Comparison of ENCODE assay signal across 17 mouse cellular contexts in the genomic region with DNA sequence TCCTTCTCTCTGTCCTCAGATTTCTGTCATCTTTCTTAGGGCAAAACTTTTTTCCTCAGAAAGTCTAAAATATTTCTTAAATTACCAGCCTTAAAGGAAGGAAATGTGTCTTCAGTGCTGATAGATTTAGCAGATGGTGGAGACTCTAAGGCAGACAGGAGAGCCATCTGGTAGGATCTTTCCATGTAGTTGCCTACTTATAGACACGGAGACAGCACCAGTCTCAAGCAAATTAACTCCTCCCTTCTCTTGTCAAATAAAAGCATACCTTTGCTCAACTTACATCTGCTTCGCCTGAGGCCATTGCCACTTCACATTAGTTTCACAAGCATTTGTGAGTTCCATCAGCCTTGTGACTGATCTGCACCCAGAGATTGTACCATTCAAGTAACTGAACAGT. TPM values are rescaled to one million over a fixed set of nuclear protein-coding genes. Genes with fewer than 3 reads are reported as not detected.
A peak's percentile ranks its signal among the peaks of the same experiment; 100 is the strongest.
DNase-seq lines count a peak whose midpoint lies in the region; ATAC-seq and TF ChIP-seq lines count a peak whose summit lies in the region.
"Had no signal": no experiment of that assay in that cellular context is flagged by ENCODE, and none has a peak within 500 bp of the region (broad histone marks: within the 10 kb centered on the region; RNA-seq: fewer than 3 reads in every experiment).

No protein-coding gene starts in this region.

- no peak overlapping the region for H3K27ac ChIP-seq in forebrain, embryonic 16.5 days (ENCODE audit: low read length)
- H3K27ac ChIP-seq in forebrain, embryonic 10.5 days, result no peak overlapping the region
- H3K27ac ChIP-seq in left cerebral cortex, adult 2 months, result no peak overlapping the region
- H3K27ac ChIP-seq in hindbrain, embryonic 16.5 days (ENCODE audit: low read depth, low read length), result no peak overlapping the region
- H3K27ac ChIP-seq: hindbrain, embryonic 15.5 days; limb, embryonic 12.5 days; liver, embryonic 13.5 days; lung, embryonic 15.5 days; midbrain, embryonic 13.5 days had no signal

- no peaks in the 10 kb centered on the region for H3K36me3 ChIP-seq in forebrain, embryonic 16.5 days (ENCODE audit: control insufficient read depth, insufficient read depth)
- H3K36me3 ChIP-seq in forebrain, embryonic 10.5 days (replicated peaks), result no peaks in the 10 kb centered on the region
- H3K36me3 ChIP-seq in hindbrain, embryonic 16.5 days (ENCODE audit: control insufficient read depth, insufficient read depth, low read length), result no peaks in the 10 kb centered on the region
- H3K36me3 ChIP-seq: heart, embryonic 12.5 days; hindbrain, embryonic 15.5 days; limb, embryonic 12.5 days; liver, embryonic 13.5 days; lung, embryonic 15.5 days; midbrain, embryonic 13.5 days had no signal

- DNase-seq in forebrain, embryonic 10.5 days (ENCODE audit: extremely low spot score, low spot score), result no peak
- DNase-seq in left cerebral cortex, adult 11 months (ENCODE audit: low spot score), result peak; percentile 34
- DNase-seq in left cerebral cortex, adult 2 months (ENCODE audit: extremely low spot score in 1 of 2, low spot score in 2 of 2), result no peak
- DNase-seq in brain, adult 2 months (ENCODE audit: low read depth, low spot score), result peak; percentile 82
- peak; percentile 37 to 50 for DNase-seq in layer of hippocampus, adult 8-10 months (ENCODE audit: low spot score in 2 of 2)
- DNase-seq: adrenal gland, postnatal 36 days; cerebellum, postnatal 10 days; liver, embryonic 13.5 days had no signal

- H3K4me1 ChIP-seq in forebrain, embryonic 16.5 days (replicated peaks; ENCODE audit: control insufficient read depth, insufficient read depth, low read length), result no peaks in the 10 kb centered on the region
- H3K4me1 ChIP-seq in forebrain, embryonic 10.5 days, result no peaks in the 10 kb centered on the region
- no peaks in the 10 kb centered on the region for H3K4me1 ChIP-seq in hindbrain, embryonic 16.5 days (ENCODE audit: control insufficient read depth, insufficient read depth, low read depth, low read length)
- H3K4me1 ChIP-seq: heart, embryonic 12.5 days; hindbrain, embryonic 15.5 days; limb, embryonic 12.5 days; lung, embryonic 15.5 days; midbrain, embryonic 13.5 days had no signal

- H3K4me2 ChIP-seq in forebrain, embryonic 16.5 days (ENCODE audit: low read length), result no peak overlapping the region
- H3K4me2 ChIP-seq in hindbrain, embryonic 16.5 days (ENCODE audit: low read length), result no peak overlapping the region
- H3K4me2 ChIP-seq: heart, embryonic 12.5 days; hindbrain, embryonic 15.5 days; limb, embryonic 12.5 days; liver, embryonic 13.5 days; lung, embryonic 15.5 days; midbrain, embryonic 13.5 days had no signal

- H3K4me3 ChIP-seq in forebrain, embryonic 16.5 days (replicated peaks; ENCODE audit: low read length), result no peak overlapping the region
- no peak overlapping the region for H3K4me3 ChIP-seq in forebrain, embryonic 10.5 days
- no peak overlapping the region for H3K4me3 ChIP-seq in left cerebral cortex, adult 2 months
- H3K4me3 ChIP-seq in hindbrain, embryonic 16.5 days (ENCODE audit: low read length), result no peak overlapping the region
- H3K4me3 ChIP-seq: heart, embryonic 12.5 days; hindbrain, embryonic 15.5 days; limb, embryonic 12.5 days; liver, embryonic 13.5 days; lung, embryonic 15.5 days; midbrain, embryonic 13.5 days had no signal

- H3K9ac ChIP-seq in forebrain, embryonic 16.5 days (replicated peaks; ENCODE audit: low read depth, low read length), result no peak overlapping the region
- H3K9ac ChIP-seq in hindbrain, embryonic 16.5 days (ENCODE audit: low read depth, low read length), result no peak overlapping the region
- H3K9ac ChIP-seq: heart, embryonic 12.5 days; hindbrain, embryonic 15.5 days; limb, embryonic 12.5 days; liver, embryonic 13.5 days; lung, embryonic 15.5 days; midbrain, embryonic 13.5 days had no signal

- H3K27me3 ChIP-seq in forebrain, embryonic 16.5 days (replicated peaks; ENCODE audit: control insufficient read depth, insufficient read depth, low read length), result no peaks in the 10 kb centered on the region
- H3K27me3 ChIP-seq in forebrain, embryonic 10.5 days (ENCODE audit: poor library complexity, severe bottlenecking), result no peaks in the 10 kb centered on the region
- H3K27me3 ChIP-seq in hindbrain, embryonic 16.5 days (replicated peaks; ENCODE audit: control insufficient read depth, insufficient read depth, low read length), result no peaks in the 10 kb centered on the region
- H3K27me3 ChIP-seq: heart, embryonic 12.5 days; hindbrain, embryonic 15.5 days; limb, embryonic 12.5 days; liver, embryonic 13.5 days; lung, embryonic 15.5 days; midbrain, embryonic 13.5 days had no signal

- ATAC-seq in forebrain, embryonic 16.5 days, result peak; percentile 67; the same call in 1 of the 2 replicates
- no peak for ATAC-seq in hindbrain, embryonic 16.5 days
- ATAC-seq in megakaryocyte, adult 5-6 weeks (ENCODE audit: poor library complexity, severe bottlenecking), result no peak
- ATAC-seq: intestine, postnatal 0 days; midbrain, embryonic 13.5 days had no signal

- intact Hi-C loops in left cerebral cortex, adult 2 months (cut with DNase I), result no loop called here

- no peak for TF ChIP-seq CTCF in left cerebral cortex, adult 2 months (IDR thresholded peaks at IDR 0.05)

- WGBS in forebrain, embryonic 16.5 days, result 58% methylated on average over 2 of the region's 2 CpGs
- WGBS in forebrain, embryonic 10.5 days, result 77% methylated on average over 2 of the region's 2 CpGs
- 74% methylated on average over 2 of the region's 2 CpGs for WGBS in hindbrain, embryonic 16.5 days

- no peaks in the 10 kb centered on the region for H3K9me3 ChIP-seq in forebrain, embryonic 16.5 days (ENCODE audit: control insufficient read depth, low read length)
- H3K9me3 ChIP-seq in forebrain, embryonic 10.5 days, result no peaks in the 10 kb centered on the region
- H3K9me3 ChIP-seq in hindbrain, embryonic 16.5 days (ENCODE audit: control insufficient read depth, low read length), result no peaks in the 10 kb centered on the region
- H3K9me3 ChIP-seq: heart, embryonic 12.5 days; hindbrain, embryonic 15.5 days; limb, embryonic 12.5 days; liver, embryonic 13.5 days; lung, embryonic 15.5 days; midbrain, embryonic 13.5 days had no signal

RNA-seq across cellular contexts. Expression of gene Wdpcp, which starts 27.0 kb away (rescaled TPM):
- 10.8 and 12.0 TPM in 2 replicates for polyA plus RNA-seq in forebrain, embryonic 16.5 days (2015; fragmentation: Nextera tagmentation; extraction: Ambion mirVana)
- 11.4 and 11.9 TPM in 2 replicates for polyA plus RNA-seq in forebrain, embryonic 10.5 days (2016; fragmentation: Nextera tagmentation; extraction: Ambion mirVana)
- 10 to 100 TPM; 14.8 to 15.3 TPM for total RNA-seq in left cerebral cortex, adult 2 months (2021)
- total RNA-seq in layer of hippocampus, adult 8-10 months (2022), result 10 to 100 TPM; 12.1 to 16.9 (median 13.8) TPM
- 10.5 and 11.4 TPM in 2 replicates for polyA plus RNA-seq in hindbrain, embryonic 16.5 days (2015; fragmentation: Nextera tagmentation; extraction: Ambion mirVana)
- 3.6 and 4.5 TPM in 2 replicates for total RNA-seq in megakaryocyte, adult 5-6 weeks (2015)
- 4.1 and 9.8 TPM in 2 replicates for total RNA-seq in megakaryocyte, adult 5-6 weeks (2017)

RNA-seq across cellular contexts. Expression of gene Mdh1, which starts 27.1 kb away (rescaled TPM):
- polyA plus RNA-seq in forebrain, embryonic 16.5 days (2015; fragmentation: Nextera tagmentation; extraction: Ambion mirVana), result 453 and 497 TPM in 2 replicates
- polyA plus RNA-seq in forebrain, embryonic 10.5 days (2016; fragmentation: Nextera tagmentation; extraction: Ambion mirVana), result 428 and 437 TPM in 2 replicates
- 100 to 1,000 TPM; 780 to 844 TPM for total RNA-seq in left cerebral cortex, adult 2 months (2021)
- total RNA-seq in layer of hippocampus, adult 8-10 months (2022), result 100 to 1,000 TPM; 648 to 912 (median 773) TPM
- 667 and 775 TPM in 2 replicates for polyA plus RNA-seq in hindbrain, embryonic 16.5 days (2015; fragmentation: Nextera tagmentation; extraction: Ambion mirVana)
- 139 and 142 TPM in 2 replicates for total RNA-seq in megakaryocyte, adult 5-6 weeks (2015)
- total RNA-seq in megakaryocyte, adult 5-6 weeks (2017), result 69.3 and 90.9 TPM in 2 replicates

Comparison
In these comparisons a context has a peak if more than half of its experiments do, and no peak if none do; other contexts are left out.
1. DNase-seq: peak in left cerebral cortex, adult 11 months (single experiment), brain, adult 2 months (single experiment) and layer of hippocampus, adult 8-10 months (2 of 2); none in forebrain, embryonic 10.5 days (single experiment) and left cerebral cortex, adult 2 months (0 of 2).
2. RNA of gene Mdh1, which starts 27.1 kb away (total RNA-seq): 648 to 912 TPM in layer of hippocampus, adult 8-10 months and 780 to 844 TPM in left cerebral cortex, adult 2 months; 69.3 to 142 TPM in megakaryocyte, adult 5-6 weeks; every median in the first group is over 4 times any median in the second.